11 mouse cellular contexts compared by ENCODE assay signal in genomic region chr1:75421794-75422193, GRCm38 (mm10). TPM values are rescaled to one million over a fixed set of nuclear protein-coding genes. Genes with fewer than 3 reads are reported as not detected.
DNase-seq lines count a peak whose midpoint lies in the region; ATAC-seq and TF ChIP-seq lines count a peak whose summit lies in the region.
"Had no signal": no experiment of that assay in that cellular context is flagged by ENCODE, and none has a peak within 500 bp of the region (broad histone marks: within the 10 kb centered on the region; RNA-seq: fewer than 3 reads in every experiment).

No protein-coding gene starts in this region.

- WGBS in lung, embryonic 16.5 days: 22% methylated on average over 18 of the region's 20 CpGs
- 22% methylated on average over 20 of the region's 20 CpGs for WGBS in lung, postnatal 0 days
- WGBS in limb, embryonic 15.5 days: 15% methylated on average over 19 of the region's 20 CpGs

- intact Hi-C loops in gastrocnemius, adult 2 months (cut with DNase I): no loop called here
- intact Hi-C loops in gastrocnemius, postnatal 36 days (cut with DNase I): no loop called here

- peak; percentile 47 for DNase-seq in gastrocnemius, adult 2 months
- DNase-seq in gastrocnemius, postnatal 36 days: no peak
- DNase-seq in lung, postnatal 0 days (ENCODE audit: low spot score): no peak
- no peak for DNase-seq in MN1 (ENCODE audit: low spot score)
- DNase-seq in right cerebral cortex, postnatal 25 days: no peak
- DNase-seq: adrenal gland, adult 8-10 months; gastrocnemius, postnatal 25 days; layer of hippocampus, adult 9-11 months had no signal

- TF ChIP-seq CTCF in gastrocnemius, adult 2 months (IDR thresholded peaks at IDR 0.05): no peak
- TF ChIP-seq CTCF in lung, postnatal 0 days (IDR thresholded peaks at IDR 0.05): no peak

- no peak overlapping the region for H3K27ac ChIP-seq in gastrocnemius, adult 2 months
- no peak overlapping the region for H3K27ac ChIP-seq in lung, embryonic 16.5 days (ENCODE audit: low read length)
- no peak overlapping the region for H3K27ac ChIP-seq in lung, postnatal 0 days (ENCODE audit: low read length)
- no peak overlapping the region for H3K27ac ChIP-seq in limb, embryonic 15.5 days

- no peak overlapping the region for H3K4me2 ChIP-seq in lung, embryonic 16.5 days (ENCODE audit: low read depth, low read length)
- no peak overlapping the region for H3K4me2 ChIP-seq in lung, postnatal 0 days (replicated peaks; ENCODE audit: low read depth, low read length)
- 0 out of 2 replicates have a peak overlapping the region, but pooled peaks have one; percentile 50 for H3K4me2 ChIP-seq in limb, embryonic 15.5 days

- H3K27me3 ChIP-seq in lung, embryonic 16.5 days (ENCODE audit: control insufficient read depth, insufficient read depth, low read depth, low read length): peaks cover 44% of the 10 kb centered on the region
- peaks cover 16% of the 10 kb centered on the region for H3K27me3 ChIP-seq in lung, postnatal 0 days (replicated peaks; ENCODE audit: insufficient read depth, low read length)
- peaks cover 51% of the 10 kb centered on the region for H3K27me3 ChIP-seq in limb, embryonic 15.5 days

- no peaks in the 10 kb centered on the region for H3K9me3 ChIP-seq in lung, embryonic 16.5 days (ENCODE audit: control insufficient read depth, low read length)
- no peaks in the 10 kb centered on the region for H3K9me3 ChIP-seq in lung, postnatal 0 days (ENCODE audit: low read length)
- no peaks in the 10 kb centered on the region for H3K9me3 ChIP-seq in limb, embryonic 15.5 days

- peaks cover 13% of the 10 kb centered on the region for H3K4me1 ChIP-seq in lung, embryonic 16.5 days (replicated peaks; ENCODE audit: control insufficient read depth, insufficient read depth, low read length)
- 0 out of 2 replicates have a peak, but pooled peaks cover 6% of the 10 kb centered on the region for H3K4me1 ChIP-seq in lung, postnatal 0 days (ENCODE audit: insufficient read depth, low read depth, low read length)
- H3K4me1 ChIP-seq in limb, embryonic 15.5 days: peaks cover 20% of the 10 kb centered on the region

- TF ChIP-seq EP300 in lung, postnatal 0 days (IDR thresholded peaks at IDR 0.05): no peak

- H3K9ac ChIP-seq in lung, embryonic 16.5 days (ENCODE audit: low read length): peak overlapping the region; percentile 11; the same call in 1 of the 2 replicates
- H3K9ac ChIP-seq in lung, postnatal 0 days (replicated peaks; ENCODE audit: low read depth): no peak overlapping the region
- H3K9ac ChIP-seq in limb, embryonic 15.5 days: no peak overlapping the region

- H3K36me3 ChIP-seq in lung, embryonic 16.5 days (ENCODE audit: control insufficient read depth, insufficient read depth, low read length): no peaks in the 10 kb centered on the region
- no peaks in the 10 kb centered on the region for H3K36me3 ChIP-seq in lung, postnatal 0 days (ENCODE audit: insufficient read depth, low read length)
- 0 out of 2 replicates have a peak, but pooled peaks cover 23% of the 10 kb centered on the region for H3K36me3 ChIP-seq in limb, embryonic 15.5 days

- H3K4me3 ChIP-seq in gastrocnemius, adult 2 months: no peak overlapping the region
- H3K4me3 ChIP-seq in lung, embryonic 16.5 days (ENCODE audit: low read length): no peak overlapping the region
- no peak overlapping the region for H3K4me3 ChIP-seq in lung, postnatal 0 days (ENCODE audit: low read depth, low read length)
- H3K4me3 ChIP-seq in limb, embryonic 15.5 days: peak overlapping the region; percentile 34

- ATAC-seq in lung, embryonic 16.5 days (ENCODE audit: low read depth): no peak
- ATAC-seq in lung, postnatal 0 days: no peak
- no peak for ATAC-seq in limb, embryonic 15.5 days (ENCODE audit: insufficient number of reproducible peaks, low FRiP score, low TSS enrichment, low read depth)
- no peak for ATAC-seq in CD4-positive, CD25-positive, alpha-beta regulatory T cell, adult 4 months

RNA-seq across cellular contexts. Expression of gene Gmppa, which starts 13.9 kb away (rescaled TPM):
- total RNA-seq in gastrocnemius, adult 2 months (2021): 10 to 100 TPM; 41.1 to 42.7 TPM
- 10 to 100 TPM; 35.4 to 35.5 TPM for total RNA-seq in gastrocnemius, postnatal 36 days (2021)
- 80.5 and 92.4 TPM in 2 replicates for polyA plus RNA-seq in lung, embryonic 16.5 days (2015; fragmentation: Nextera tagmentation; extraction: Ambion mirVana)
- polyA plus RNA-seq in lung, postnatal 0 days (2015; fragmentation: Nextera tagmentation; extraction: Ambion mirVana): 58.4 and 58.9 TPM in 2 replicates
- 94.6 and 97.0 TPM in 2 replicates for polyA plus RNA-seq in limb, embryonic 15.5 days (2015; fragmentation: Nextera tagmentation; extraction: Ambion mirVana)
- 10 to 100 TPM; 57.0 to 91.3 TPM for polyA plus RNA-seq in CD4-positive, CD25-positive, alpha-beta regulatory T cell, adult 4 months (2017; shearing (Covaris generic))

RNA-seq across cellular contexts. Expression of gene Asic4, which starts 28.4 kb away (rescaled TPM):
- total RNA-seq in gastrocnemius, adult 2 months (2021): not detected
- not detected for total RNA-seq in gastrocnemius, postnatal 36 days (2021)
- polyA plus RNA-seq in lung, embryonic 16.5 days (2015; fragmentation: Nextera tagmentation; extraction: Ambion mirVana): 0.05 and 0.11 TPM in 2 replicates
- polyA plus RNA-seq in lung, postnatal 0 days (2015; fragmentation: Nextera tagmentation; extraction: Ambion mirVana): not detected in 2 replicates
- 0.14 TPM in 2 replicates for polyA plus RNA-seq in limb, embryonic 15.5 days (2015; fragmentation: Nextera tagmentation; extraction: Ambion mirVana)
- polyA plus RNA-seq in CD4-positive, CD25-positive, alpha-beta regulatory T cell, adult 4 months (2017; shearing (Covaris generic)): not detected
- total RNA-seq: gastrocnemius, postnatal 25 days had no signal

RNA-seq across cellular contexts. Expression of gene Speg, which starts 46.7 kb away (rescaled TPM):
- 100 to 1,000 TPM; 268 to 311 TPM for total RNA-seq in gastrocnemius, adult 2 months (2021)
- total RNA-seq in gastrocnemius, postnatal 36 days (2021): 100 to 1,000 TPM; 229 to 230 TPM
- polyA plus RNA-seq in lung, embryonic 16.5 days (2015; fragmentation: Nextera tagmentation; extraction: Ambion mirVana): 38.5 and 38.9 TPM in 2 replicates
- 15.4 and 16.4 TPM in 2 replicates for polyA plus RNA-seq in lung, postnatal 0 days (2015; fragmentation: Nextera tagmentation; extraction: Ambion mirVana)
- polyA plus RNA-seq in limb, embryonic 15.5 days (2015; fragmentation: Nextera tagmentation; extraction: Ambion mirVana): 15.4 and 16.3 TPM in 2 replicates
- under 1 TPM in 1 of 2 experiments, not detected in 1; 0.03 TPM for polyA plus RNA-seq in CD4-positive, CD25-positive, alpha-beta regulatory T cell, adult 4 months (2017; shearing (Covaris generic))

RNA-seq across cellular contexts. Expression of gene Chpf, which starts 57.3 kb away (rescaled TPM):
- total RNA-seq in gastrocnemius, adult 2 months (2021): 1 to 10 TPM; 3.0 to 6.2 TPM
- 1 to 10 TPM; 6.2 to 7.0 TPM for total RNA-seq in gastrocnemius, postnatal 36 days (2021)
- polyA plus RNA-seq in lung, embryonic 16.5 days (2015; fragmentation: Nextera tagmentation; extraction: Ambion mirVana): 22.9 and 25.2 TPM in 2 replicates
- polyA plus RNA-seq in lung, postnatal 0 days (2015; fragmentation: Nextera tagmentation; extraction: Ambion mirVana): 31.2 and 31.6 TPM in 2 replicates
- 51.7 and 58.8 TPM in 2 replicates for polyA plus RNA-seq in limb, embryonic 15.5 days (2015; fragmentation: Nextera tagmentation; extraction: Ambion mirVana)
- 1 to 10 TPM; 5.2 to 5.6 TPM for polyA plus RNA-seq in CD4-positive, CD25-positive, alpha-beta regulatory T cell, adult 4 months (2017; shearing (Covaris generic))

RNA-seq across cellular contexts. Expression of gene Tmem198, which starts 57.5 kb away (rescaled TPM):
- total RNA-seq in gastrocnemius, adult 2 months (2021): not detected
- under 1 TPM; 0.12 to 0.26 TPM for total RNA-seq in gastrocnemius, postnatal 36 days (2021)
- polyA plus RNA-seq in lung, embryonic 16.5 days (2015; fragmentation: Nextera tagmentation; extraction: Ambion mirVana): 0.65 and 1.3 TPM in 2 replicates
- 1.1 and 1.3 TPM in 2 replicates for polyA plus RNA-seq in lung, postnatal 0 days (2015; fragmentation: Nextera tagmentation; extraction: Ambion mirVana)
- 0.74 and 0.79 TPM in 2 replicates for polyA plus RNA-seq in limb, embryonic 15.5 days (2015; fragmentation: Nextera tagmentation; extraction: Ambion mirVana)
- not detected for polyA plus RNA-seq in CD4-positive, CD25-positive, alpha-beta regulatory T cell, adult 4 months (2017; shearing (Covaris generic))

Comparison
In these comparisons a context has a peak if more than half of its experiments do, and no peak if none do; other contexts are left out.
1. RNA of gene Speg, which starts 46.7 kb away (polyA plus RNA-seq): 38.5 to 38.9 TPM in lung, embryonic 16.5 days, 15.4 to 16.4 TPM in lung, postnatal 0 days and 15.4 to 16.3 TPM in limb, embryonic 15.5 days; 0.03 TPM in CD4-positive, CD25-positive, alpha-beta regulatory T cell, adult 4 months; every median in the first group is over 10 times any median in the second.